8 mouse cellular contexts compared by ENCODE assay signal in genomic region chr4:155991211-155991907, GRCm38 (mm10). TPM values are rescaled to one million over a fixed set of nuclear protein-coding genes. Genes with fewer than 3 reads are reported as not detected.
DNase-seq lines count a peak whose midpoint lies in the region; ATAC-seq lines count a peak whose summit lies in the region.

No protein-coding gene starts in this region.

- H3K9me3 ChIP-seq in limb, embryonic 10.5 days (replicated peaks): no peaks in the 10 kb centered on the region
- no peaks in the 10 kb centered on the region for H3K9me3 ChIP-seq in midbrain, embryonic 11.5 days (ENCODE audit: control insufficient read depth, low read length)

- H3K36me3 ChIP-seq in limb, embryonic 10.5 days: peaks cover 28% of the 10 kb centered on the region
- H3K36me3 ChIP-seq in midbrain, embryonic 11.5 days (ENCODE audit: control insufficient read depth, insufficient read depth, low read length): peaks cover 2% of the 10 kb centered on the region; the same call in 1 of the 2 replicates

- H3K4me2 ChIP-seq in midbrain, embryonic 11.5 days: peak overlapping the region; percentile 95

- no peaks in the 10 kb centered on the region for H3K27me3 ChIP-seq in limb, embryonic 10.5 days (ENCODE audit: low read depth, poor library complexity, severe bottlenecking)
- H3K27me3 ChIP-seq in midbrain, embryonic 11.5 days (ENCODE audit: control insufficient read depth, insufficient read depth, low read length): no peaks in the 10 kb centered on the region

- peak; percentile 68 for DNase-seq in cerebellum, adult 9-10 months
- no peak for DNase-seq in cerebellum, adult 8-10 months
- DNase-seq in urinary bladder, postnatal 25 days (ENCODE audit: low spot score): peak; percentile 24
- no peak for DNase-seq in urinary bladder, adult 2 months (ENCODE audit: low spot score)
- DNase-seq in limb, embryonic 10.5 days (ENCODE audit: low spot score): no peak
- DNase-seq in midbrain, embryonic 11.5 days (ENCODE audit: low spot score, missing footprints): no peak
- DNase-seq in adrenal gland, adult 18-20 months (ENCODE audit: low spot score in 2 of 2): no peak
- no peak for DNase-seq in adipocyte (ENCODE audit: low spot score)

- peak overlapping the region; percentile 91 for H3K4me3 ChIP-seq in limb, embryonic 10.5 days
- H3K4me3 ChIP-seq in midbrain, embryonic 11.5 days (ENCODE audit: low read depth, low read length): peak overlapping the region; percentile 90

- ATAC-seq in midbrain, embryonic 11.5 days (ENCODE audit: low FRiP score): no peak

- H3K27ac ChIP-seq in limb, embryonic 10.5 days: peak overlapping the region; percentile 97
- H3K27ac ChIP-seq in midbrain, embryonic 11.5 days (ENCODE audit: low read depth, low read length): no peak overlapping the region

- H3K4me1 ChIP-seq in limb, embryonic 10.5 days: peaks cover 24% of the 10 kb centered on the region
- H3K4me1 ChIP-seq in midbrain, embryonic 11.5 days (ENCODE audit: control insufficient read depth, insufficient read depth, low read length): peaks cover 22% of the 10 kb centered on the region

- whole genome bisulfite sequencing in limb, embryonic 10.5 days: 90% methylated on average over 22 of the region's 22 CpGs
- 85% methylated on average over 22 of the region's 22 CpGs for WGBS in midbrain, embryonic 11.5 days

- peak overlapping the region; percentile 79 for H3K9ac ChIP-seq in midbrain, embryonic 11.5 days (ENCODE audit: low read length)

RNA-seq across cellular contexts. Expression of gene B3galt6, which starts 1.1 kb away (rescaled TPM):
- 5.3 and 6.1 TPM in 2 replicates for polyA plus RNA-seq in urinary bladder, adult 2 months (2012; rRNA removed)
- 13.3 and 14.8 TPM in 2 replicates for polyA plus RNA-seq in limb, embryonic 10.5 days (2016; fragmentation: Nextera tagmentation; extraction: Ambion mirVana)
- 17.2 and 18.8 TPM in 2 replicates for polyA plus RNA-seq in midbrain, embryonic 11.5 days (2014; fragmentation: Nextera tagmentation; extraction: Ambion mirVana)
- total RNA-seq in adrenal gland, adult 18-20 months (2021): 1 to 10 TPM; 5.9 to 6.1 TPM

RNA-seq across cellular contexts. Expression of gene Sdf4, which starts 1.3 kb away (rescaled TPM):
- polyA plus RNA-seq in urinary bladder, adult 2 months (2012; rRNA removed): 75.8 and 106 TPM in 2 replicates
- 143 and 149 TPM in 2 replicates for polyA plus RNA-seq in limb, embryonic 10.5 days (2016; fragmentation: Nextera tagmentation; extraction: Ambion mirVana)
- 130 and 136 TPM in 2 replicates for polyA plus RNA-seq in midbrain, embryonic 11.5 days (2014; fragmentation: Nextera tagmentation; extraction: Ambion mirVana)
- 100 to 1,000 TPM; 227 to 290 TPM for total RNA-seq in adrenal gland, adult 18-20 months (2021)

RNA-seq across cellular contexts. Expression of gene Tnfrsf4, which starts 22.3 kb away (rescaled TPM):
- 3.0 and 3.9 TPM in 2 replicates for polyA plus RNA-seq in urinary bladder, adult 2 months (2012; rRNA removed)
- polyA plus RNA-seq in limb, embryonic 10.5 days (2016; fragmentation: Nextera tagmentation; extraction: Ambion mirVana): 0.60 and 0.61 TPM in 2 replicates
- 0.41 and 1.1 TPM in 2 replicates for polyA plus RNA-seq in midbrain, embryonic 11.5 days (2014; fragmentation: Nextera tagmentation; extraction: Ambion mirVana)
- total RNA-seq in adrenal gland, adult 18-20 months (2021): under 1 TPM; 0.29 to 0.66 TPM

RNA-seq across cellular contexts. Expression of gene C1qtnf12, which starts 29.2 kb away (rescaled TPM):
- polyA plus RNA-seq in urinary bladder, adult 2 months (2012; rRNA removed): 27.5 and 29.9 TPM in 2 replicates
- 23.4 and 24.5 TPM in 2 replicates for polyA plus RNA-seq in limb, embryonic 10.5 days (2016; fragmentation: Nextera tagmentation; extraction: Ambion mirVana)
- 19.8 and 20.4 TPM in 2 replicates for polyA plus RNA-seq in midbrain, embryonic 11.5 days (2014; fragmentation: Nextera tagmentation; extraction: Ambion mirVana)
- total RNA-seq in adrenal gland, adult 18-20 months (2021): 10 to 100 TPM; 69.5 to 94.3 TPM

RNA-seq across cellular contexts. Expression of gene Tnfrsf18, which starts 34.6 kb away (rescaled TPM):
- 2.1 and 3.4 TPM in 2 replicates for polyA plus RNA-seq in urinary bladder, adult 2 months (2012; rRNA removed)
- 1.2 and 1.5 TPM in 2 replicates for polyA plus RNA-seq in limb, embryonic 10.5 days (2016; fragmentation: Nextera tagmentation; extraction: Ambion mirVana)
- 0.58 and 0.87 TPM in 2 replicates for polyA plus RNA-seq in midbrain, embryonic 11.5 days (2014; fragmentation: Nextera tagmentation; extraction: Ambion mirVana)
- total RNA-seq in adrenal gland, adult 18-20 months (2021): not detected

Comparison
In these comparisons a context has a peak if more than half of its experiments do, and no peak if none do; other contexts are left out.
1. DNase-seq: peak in cerebellum, adult 9-10 months (single experiment) and urinary bladder, postnatal 25 days (single experiment); none in cerebellum, adult 8-10 months (single experiment), urinary bladder, adult 2 months (single experiment), limb, embryonic 10.5 days (single experiment), midbrain, embryonic 11.5 days (single experiment), adrenal gland, adult 18-20 months (0 of 2) and adipocyte (single experiment).